Mouse (Mus musculus) lung, postnatal 14 days (tissue): Measurements from ENCODE around the gene Prim2.

Source experiments
- DNase-seq: peaks from one replicate; pipeline ENCODE4 v3.0.0; 2021

The Prim2 gene

GRCm38 (mm10) chr1:33599698-33600097, 69.9 kb downstream of the Prim2 start:
- DNase-seq = no peak

GRCm38 (mm10) chr1:33599019-33599667, 70.5 kb downstream of the Prim2 start:
- no peak for DNase-seq

GRCm38 (mm10) chr1:33597043-33597442, 72.6 kb downstream of the Prim2 start:
- no peak for DNase-seq

DNA sequence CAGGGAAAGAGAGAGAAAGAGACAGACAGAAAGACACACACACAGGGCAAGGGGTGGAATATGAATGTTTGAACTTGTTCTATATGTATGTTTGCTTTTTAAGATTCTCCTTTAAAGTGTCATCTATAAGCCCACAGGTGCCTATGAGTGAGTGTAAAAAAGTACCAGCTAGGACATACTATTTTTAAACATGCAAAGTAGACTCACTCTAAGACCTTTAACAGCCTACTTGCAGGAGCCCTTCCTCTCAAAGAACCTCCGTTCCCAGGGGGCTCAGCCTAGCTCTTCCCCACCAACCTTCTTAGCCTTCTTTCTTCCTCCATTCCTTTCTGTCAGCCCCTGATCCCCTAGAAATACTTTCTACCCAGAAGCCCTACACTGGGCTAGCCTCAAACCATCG, 73.7 kb downstream of the Prim2 start:
- no peak for DNase-seq

DNA sequence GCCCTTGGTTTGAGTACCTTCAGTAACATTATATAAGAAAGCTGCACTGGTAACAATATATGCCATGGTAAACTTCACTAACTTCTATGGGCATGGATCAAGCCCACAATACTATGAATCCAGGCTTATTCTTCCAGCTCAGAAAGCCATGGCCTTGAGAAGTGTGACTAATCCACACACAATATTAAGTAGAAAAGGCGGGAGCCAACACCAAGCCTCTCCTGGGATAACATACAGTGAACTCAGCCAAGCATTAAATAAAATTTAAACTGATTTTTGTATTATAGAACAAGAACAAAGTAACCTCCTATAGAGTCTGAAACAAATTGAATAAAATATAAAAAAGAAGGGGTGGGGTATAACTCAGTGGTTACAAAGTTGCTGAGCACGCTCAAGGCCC, 74.6 kb downstream of the Prim2 start:
- DNase-seq = no peak

DNA sequence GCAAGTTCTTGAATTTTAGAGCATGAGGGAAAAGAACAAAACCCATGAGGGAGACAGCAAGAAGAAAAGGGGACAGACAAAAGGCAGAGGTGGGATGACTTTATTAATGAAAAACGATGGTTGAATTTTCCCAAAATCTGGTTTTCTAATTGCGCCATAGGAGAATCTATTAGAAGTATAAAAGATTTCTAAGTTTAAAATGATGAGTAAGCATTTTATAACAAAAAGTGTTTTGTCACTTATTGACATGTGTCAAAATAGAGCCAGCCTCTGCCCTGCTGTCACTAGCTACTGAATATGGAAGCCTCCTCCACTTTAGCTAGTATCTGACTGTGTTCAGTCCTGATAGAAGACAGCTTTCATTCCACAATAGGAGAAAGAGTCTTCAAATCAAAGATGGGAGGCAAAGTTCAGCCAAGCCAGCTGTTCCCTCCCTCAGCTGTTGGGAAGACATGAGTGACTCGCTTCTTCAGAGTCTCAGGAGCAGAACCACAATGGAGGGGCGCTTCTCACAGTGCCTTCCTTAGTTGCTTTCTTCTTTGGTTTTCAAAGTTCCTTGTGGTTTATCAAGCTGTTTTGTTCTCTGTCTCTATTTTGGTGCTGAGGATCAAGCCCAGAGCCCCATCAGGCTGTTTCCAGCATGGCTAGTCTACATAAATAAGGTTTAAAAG, 75.7 kb downstream of the Prim2 start:
- no peak for DNase-seq

GRCm38 (mm10) chr1:33591997-33592608, 77.5 kb downstream of the Prim2 start:
- no peak for DNase-seq

GRCm38 (mm10) chr1:33590556-33591411, 78.8 kb downstream of the Prim2 start:
- DNase-seq = no peak

DNA sequence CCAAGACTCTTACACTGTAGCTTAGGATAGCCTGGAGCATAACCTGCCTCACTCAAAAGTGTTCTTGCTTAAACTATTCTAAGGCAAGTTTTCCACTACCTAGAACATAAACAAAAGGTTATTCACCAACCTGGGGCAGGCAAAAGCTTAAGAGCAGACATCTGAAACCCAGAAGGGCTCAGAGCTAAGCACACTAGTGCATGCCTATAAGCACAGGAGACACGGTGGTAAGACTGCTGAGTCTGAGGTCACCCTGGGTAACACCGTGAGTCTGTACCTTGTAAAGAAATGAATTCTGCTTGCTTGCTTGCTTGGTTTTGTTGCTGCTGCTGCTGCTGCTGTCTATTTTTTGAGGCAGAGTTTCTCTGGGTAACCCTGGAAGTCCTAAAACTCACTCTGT, 80.1 kb downstream of the Prim2 start:
- DNase-seq = no peak

DNA sequence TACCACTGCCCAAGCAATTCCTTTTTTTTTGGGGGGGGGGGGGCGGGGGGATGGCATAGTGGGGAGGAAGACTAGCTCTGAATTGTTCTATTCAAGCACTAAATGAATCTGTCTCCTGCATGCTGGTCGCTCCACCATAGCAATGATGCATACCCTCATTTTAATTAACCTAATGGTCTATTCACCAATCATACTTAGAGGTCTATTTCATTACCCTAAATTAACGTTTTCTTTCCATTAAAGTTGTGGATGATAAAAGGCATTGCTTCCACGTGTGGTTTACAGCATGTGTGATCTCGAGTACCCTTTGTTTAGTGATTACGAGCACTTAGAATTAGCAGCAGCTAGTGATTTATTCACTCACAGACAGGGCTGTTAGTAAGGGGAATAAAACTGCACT, 81.0 kb downstream of the Prim2 start:
- DNase-seq = no peak

- DNase-seq = no peak
Observed at GRCm38 (mm10) chr1:33584590-33584978, 85.0 kb downstream of the Prim2 start.

DNA sequence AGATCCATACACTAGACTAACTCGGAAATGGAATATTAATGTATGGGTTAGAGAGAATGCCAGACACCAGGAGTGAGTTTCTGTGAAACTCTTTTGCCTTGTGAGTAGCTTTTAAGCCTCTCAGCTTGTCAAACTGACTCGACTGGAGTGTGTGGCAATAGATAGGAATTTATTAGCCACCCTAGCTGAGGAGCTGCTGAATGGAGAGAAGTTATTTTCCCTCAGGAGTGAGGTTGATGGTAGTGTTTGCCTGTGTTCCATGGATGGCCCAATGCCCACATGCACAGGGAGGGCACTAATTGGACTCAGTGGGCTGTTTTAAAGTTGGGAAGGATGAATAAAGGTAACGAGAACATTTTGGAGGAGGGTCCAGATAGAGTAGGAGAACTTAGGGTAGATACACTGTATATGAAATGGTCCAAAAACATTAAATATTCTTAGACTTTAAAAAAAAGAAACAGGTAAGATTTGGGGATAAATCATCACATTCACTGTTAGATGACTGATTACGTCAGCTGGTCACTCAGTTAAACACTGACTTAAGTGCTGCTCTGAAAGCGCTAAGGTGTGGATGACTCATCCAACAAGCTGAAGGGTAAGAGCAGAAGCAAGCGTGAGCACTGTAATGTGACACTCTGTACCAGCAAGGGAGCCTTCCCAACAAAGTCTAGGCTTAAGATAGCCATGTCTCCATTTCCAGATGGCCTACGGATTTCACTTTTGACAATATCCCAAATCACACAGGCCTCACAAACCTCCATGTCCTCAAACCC, 85.6 kb downstream of the Prim2 start:
- DNase-seq = no peak

DNA sequence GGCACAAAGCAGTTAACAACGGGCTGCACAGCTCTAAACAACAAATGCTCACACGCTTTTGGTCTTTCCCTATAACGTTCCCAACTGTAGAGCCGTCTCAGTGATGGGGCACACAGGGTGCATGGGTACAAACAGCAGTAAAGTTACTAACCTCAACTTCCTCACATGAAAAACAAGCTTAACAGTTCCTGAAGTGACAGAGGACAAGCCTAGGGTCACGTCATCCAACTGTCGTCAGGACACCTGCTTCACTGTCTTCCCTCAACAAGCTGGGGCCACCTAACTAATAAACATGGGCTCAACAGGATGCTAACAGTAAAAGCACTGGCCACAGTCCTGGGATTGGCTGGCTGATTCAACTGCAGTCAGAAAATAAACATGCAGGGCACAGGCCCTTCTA, 91.0 kb downstream of the Prim2 start:
- no peak for DNase-seq

DNA sequence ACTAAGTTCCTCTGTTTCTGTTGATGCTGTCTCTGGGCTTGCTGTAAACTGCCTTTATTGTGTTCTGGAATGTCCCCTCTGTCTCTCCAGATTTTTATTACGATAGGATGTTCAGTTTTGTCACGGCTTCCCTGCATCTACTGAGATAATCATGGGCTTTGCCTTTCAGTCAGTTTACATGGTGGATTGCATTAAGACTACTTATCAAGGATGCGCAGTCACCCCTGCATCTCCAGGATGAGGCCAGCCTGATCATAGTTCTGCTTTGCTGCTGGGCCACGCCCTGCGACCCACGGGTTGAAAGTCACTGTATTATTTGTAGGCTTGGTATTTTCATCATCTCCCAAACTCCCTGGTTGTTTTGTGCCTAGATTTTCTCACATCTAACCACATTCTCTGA, 95.1 kb downstream of the Prim2 start:
- DNase-seq = no peak

- no peak for DNase-seq
Observed at GRCm38 (mm10) chr1:33565764-33566401, 103.7 kb downstream of the Prim2 start.

GRCm38 (mm10) chr1:33564032-33564431, 105.6 kb downstream of the Prim2 start:
- no peak for DNase-seq

DNA sequence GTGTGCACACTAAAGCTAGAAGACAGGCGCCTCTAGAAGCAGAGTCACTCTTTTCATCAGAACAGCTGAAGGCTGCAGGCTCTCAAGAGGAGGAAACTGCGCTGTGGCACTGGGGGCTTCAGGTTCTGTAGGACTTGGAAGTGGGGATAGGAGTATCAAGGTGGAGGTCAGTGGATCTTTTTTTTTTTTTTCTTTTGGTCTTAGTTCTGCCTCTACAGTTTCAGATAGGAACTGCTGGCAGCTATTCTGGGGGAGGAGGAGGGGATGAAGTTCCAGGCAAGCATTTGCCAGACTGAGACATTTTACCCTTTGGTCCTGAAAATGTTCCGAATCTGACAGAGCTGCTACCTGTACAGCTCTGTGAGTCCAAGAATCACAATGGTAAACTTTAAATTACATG, 106.0 kb downstream of the Prim2 start:
- DNase-seq = no peak

DNA sequence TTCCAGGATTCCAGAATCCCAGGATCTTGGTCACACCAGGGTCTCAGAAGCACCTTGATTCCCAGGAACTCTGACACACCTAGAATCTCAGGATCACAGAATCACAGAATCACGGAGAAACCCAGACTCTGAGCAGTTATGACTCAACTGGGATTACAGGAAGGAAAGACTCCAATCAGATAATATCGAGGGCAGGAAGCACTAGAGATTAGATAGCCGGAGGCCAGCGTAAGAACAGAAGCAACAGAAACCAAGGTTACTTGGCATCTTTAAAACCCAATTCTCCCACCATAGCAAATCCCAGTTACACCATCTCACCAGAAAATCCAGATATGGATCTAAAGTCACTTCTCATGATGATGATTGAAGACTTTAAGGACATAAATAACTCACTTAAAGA, 113.0 kb downstream of the Prim2 start:
- no peak for DNase-seq

DNA sequence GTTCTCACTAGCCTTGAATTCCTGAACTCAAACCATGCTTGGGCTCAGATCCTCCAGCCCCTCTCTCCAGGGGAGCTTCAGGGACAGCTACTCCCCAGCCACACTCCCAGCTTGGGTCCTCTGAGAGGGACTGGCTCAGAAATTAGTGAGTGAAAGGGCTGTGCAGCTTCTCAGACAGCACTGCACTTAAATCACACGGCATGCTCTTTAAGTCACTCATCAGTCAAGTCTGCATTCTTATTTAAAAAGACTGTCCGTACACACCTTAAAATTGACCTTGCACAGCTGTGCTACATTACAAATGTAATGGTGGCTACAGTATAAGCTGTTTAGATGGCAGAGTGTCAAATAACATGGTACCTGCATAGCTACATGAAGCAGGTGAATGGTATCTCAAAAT, 114.0 kb downstream of the Prim2 start:
- DNase-seq = no peak

DNA sequence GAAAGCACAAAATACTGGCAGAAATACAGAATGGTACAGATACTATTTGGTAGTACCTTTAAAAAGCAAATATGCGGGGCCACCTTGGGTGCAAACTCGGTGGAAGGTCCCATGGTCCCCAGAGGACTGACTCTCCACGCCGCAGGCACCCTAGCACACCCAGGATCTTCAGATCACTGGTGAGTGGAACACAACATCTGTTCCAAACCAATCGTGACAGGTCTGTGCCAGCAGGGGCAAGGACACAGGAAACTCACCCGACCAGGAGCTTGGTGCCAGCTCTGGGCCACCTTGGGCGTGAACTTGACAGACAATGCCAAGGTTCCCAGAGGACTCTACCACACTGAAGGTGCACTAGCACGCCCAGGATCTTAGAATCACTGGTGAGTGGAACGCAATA, 118.2 kb downstream of the Prim2 start:
- DNase-seq = no peak

DNA sequence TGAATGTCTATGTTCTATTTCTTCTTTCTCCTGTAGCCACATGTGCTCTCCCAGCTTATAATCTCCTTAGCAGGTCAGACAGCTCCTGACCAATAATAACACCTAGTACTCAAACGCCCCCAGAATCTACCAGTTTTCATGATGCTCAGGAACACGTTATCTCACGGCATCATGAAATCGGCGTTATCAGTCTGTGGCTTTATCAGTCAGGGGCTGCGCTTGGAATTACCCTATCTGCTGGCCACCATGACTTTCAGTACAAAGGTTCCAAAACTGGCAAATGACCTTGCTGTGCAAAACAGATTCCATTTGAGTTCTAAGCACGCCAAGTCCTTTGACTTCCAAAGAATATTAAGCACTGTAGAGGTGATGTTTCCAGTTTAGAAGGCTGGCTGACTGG, 127.9 kb downstream of the Prim2 start:
- no peak for DNase-seq

DNA sequence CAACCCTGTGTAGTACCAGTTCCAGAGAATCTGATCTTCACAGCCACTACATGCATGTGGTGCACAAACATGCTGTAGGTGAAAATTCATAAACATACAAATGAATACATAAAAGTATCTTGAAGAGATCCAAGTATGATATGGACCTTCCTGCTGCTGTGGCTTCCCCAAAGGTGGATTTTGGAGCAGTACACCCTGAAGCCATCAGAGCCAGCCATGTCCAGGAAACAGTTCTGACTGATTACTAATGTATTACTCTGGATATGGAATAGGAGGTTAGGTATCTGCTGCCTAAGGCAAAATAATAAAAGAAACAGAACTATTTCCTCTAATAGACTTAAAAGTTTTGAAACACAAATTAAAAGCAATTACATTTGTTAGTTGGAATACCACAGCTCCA, 131.6 kb downstream of the Prim2 start:
- DNase-seq = no peak
